Mouse (Mus musculus): ENCODE results near the gene Fam169a.

Fam169a gene

DNA sequence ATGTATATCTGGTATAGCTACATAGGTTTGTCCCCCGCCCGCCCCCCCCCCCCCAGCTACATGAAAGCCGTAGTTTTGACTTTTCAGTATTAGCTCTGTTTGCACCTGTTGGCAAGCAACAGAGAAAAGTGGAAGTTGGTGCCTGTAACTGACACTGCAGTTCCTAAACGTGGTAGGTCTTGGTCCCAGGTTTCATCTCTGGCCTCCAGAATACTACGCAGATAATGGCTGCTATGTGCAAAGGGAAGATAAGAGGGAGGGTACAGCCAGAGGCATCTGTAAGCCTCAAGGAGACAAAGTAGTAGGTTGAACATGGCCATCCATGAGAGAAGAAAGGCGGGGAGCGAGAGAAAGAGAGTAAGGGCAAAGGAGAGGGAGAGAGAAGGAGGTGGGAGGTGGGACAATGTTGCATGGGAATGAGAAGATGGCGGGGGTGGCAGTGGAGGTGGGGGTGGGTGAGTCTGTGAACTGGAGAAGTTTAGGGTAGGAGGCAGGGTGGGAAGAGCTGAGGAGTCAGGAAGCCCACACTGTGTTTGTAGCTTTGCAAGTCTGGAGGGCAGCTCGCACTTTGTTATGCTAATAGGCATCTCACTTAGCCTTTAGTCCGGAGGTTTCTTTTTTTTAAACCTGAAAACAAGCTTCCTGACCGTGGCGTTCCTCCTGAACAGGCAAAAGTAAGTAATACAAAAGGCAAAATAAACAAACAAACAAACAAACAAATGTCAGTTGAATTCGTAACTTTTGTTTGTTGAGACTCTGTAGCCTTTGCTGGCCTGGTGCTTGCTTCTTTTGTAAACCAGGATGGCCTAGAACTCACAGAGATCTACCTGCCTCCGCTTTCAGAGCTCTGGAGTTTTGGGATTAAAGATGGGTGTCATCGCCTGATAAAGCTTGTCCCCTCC lies at the start of gene Fam169a:
TSS of gene Fam169a (plus strand) at position 638 of the 902 bp plus-strand sequence.
- no peak for DNase-seq (ENCODE audit: low spot score in 2 of 2)

DNA sequence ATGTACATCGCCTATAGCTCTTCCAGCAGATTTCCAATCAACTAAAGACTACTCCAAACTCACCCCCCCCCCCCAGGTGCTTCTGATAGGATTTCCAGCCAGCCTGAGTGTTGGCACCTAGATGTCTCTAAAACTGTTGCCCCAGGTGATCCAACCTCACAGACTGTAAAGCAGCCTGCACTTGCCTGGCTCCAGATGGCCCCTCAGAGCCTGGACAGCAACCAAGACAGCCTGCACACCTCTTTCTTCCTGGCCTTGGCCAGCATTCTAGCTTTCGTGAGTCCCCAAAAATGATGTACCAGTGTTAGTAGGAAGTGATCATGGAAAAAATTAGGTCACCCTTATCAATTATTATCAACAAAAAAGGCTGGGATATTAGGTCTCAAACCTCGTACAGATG lies 49.4 kb upstream of the Fam169a start:
- no peak for DNase-seq (ENCODE audit: low spot score in 2 of 2)

DNA sequence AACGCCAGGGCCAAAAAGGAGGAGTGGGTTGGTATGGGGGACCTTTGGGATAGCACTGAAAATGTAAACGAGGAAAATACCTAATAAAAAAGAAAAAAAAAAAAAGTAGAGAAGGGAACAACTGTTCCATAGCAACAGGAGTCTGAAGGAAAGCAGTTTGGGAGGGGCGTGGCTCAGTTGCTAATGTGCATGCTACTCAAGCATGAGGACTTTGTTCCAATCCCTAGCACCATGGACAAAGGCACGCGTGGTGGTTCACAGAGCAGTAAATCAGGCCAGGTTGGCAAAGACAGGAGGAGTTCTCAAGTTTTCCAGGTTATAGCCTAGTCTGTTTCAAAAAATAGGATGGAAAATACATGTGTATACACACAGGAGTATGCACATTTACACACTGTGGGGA lies 47.0 kb upstream of the Fam169a start:
- DNase-seq (ENCODE audit: low spot score in 2 of 2) = no peak

DNA sequence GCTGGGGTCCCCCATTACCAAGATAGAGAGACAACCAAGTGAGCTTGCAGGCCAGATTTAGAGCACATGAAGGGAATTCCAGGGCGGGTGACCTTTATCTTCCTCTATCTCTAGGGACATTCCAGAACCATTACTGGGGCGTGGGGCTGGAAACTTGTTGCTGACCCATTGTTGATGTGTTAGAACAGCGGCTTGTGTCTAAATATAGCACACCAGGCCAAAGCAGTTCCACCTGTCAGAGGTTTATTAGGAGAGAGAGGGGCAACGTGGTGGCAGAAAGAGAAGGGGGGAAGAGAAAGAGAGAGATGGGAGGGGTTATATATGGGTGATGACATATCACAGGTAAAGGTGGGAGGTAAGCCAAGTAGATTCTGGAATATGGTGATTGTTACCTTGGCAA lies 45.2 kb upstream of the Fam169a start:
- DNase-seq (ENCODE audit: low spot score in 2 of 2) = no peak

DNA sequence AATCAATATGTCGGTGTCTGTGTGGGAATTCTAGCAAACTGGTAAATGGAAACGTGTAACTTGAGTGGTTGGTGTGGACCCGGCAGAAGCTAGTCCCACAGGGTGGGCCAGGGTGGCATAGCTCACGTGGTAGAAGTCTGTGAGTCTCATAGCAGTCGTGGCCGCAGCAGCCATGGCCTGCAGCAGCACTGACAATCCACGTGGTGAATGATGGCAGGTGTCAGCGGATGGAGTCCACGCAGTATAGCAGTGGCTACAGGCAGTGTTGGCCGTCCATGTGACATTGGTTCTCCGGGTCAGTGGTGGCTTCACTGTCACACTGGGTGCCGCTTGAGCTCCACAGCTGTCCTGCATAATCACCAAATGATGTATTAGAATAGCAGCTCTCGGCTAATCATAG lies 37.0 kb upstream of the Fam169a start:
- DNase-seq (ENCODE audit: low spot score in 2 of 2) = no peak

DNA sequence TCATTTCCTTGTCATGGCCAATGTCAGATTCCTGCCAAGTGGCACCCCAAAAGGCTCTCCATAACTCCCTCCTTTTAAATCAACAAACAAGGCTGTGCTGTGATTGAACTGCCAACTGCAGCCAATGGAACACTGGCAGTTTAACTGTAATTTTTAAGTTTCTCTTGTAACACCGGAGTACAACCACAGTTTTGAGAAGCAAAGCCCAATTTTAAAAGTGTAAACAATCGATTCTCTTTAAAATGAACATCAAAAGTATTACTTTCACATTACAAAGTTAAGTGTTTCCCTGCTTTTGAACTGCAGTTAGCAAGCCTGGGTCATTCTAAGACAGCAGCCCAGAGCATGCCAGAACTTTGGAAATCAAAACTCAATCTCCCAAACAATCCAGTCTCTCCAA lies 32.8 kb upstream of the Fam169a start, which contains the start of gene 1700029F12Rik:
TSS of gene 1700029F12Rik (minus strand) at position 101 of the 400 bp plus-strand sequence.
- no peak for DNase-seq (ENCODE audit: low spot score in 2 of 2)

DNA sequence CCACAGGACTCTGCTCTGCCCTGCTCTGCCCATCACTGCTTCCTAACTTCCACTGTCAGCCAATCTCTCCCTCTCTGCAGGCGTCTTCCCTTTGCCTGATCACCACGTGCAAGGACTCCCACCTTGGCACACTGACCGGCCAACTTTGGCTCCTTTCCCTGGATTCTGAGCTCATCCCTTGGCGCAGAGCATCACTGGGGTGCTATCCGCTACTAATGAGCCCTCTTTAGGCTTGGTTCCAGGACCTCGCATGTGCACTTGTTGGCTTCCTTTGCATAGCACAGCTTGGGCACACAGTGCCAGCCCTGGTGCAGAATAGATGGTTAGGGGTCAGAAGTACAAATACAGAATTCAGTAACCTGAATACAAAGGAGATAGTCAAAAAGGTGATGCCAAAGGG lies 15.9 kb upstream of the Fam169a start:
- DNase-seq (ENCODE audit: low spot score in 2 of 2) = no peak

DNA sequence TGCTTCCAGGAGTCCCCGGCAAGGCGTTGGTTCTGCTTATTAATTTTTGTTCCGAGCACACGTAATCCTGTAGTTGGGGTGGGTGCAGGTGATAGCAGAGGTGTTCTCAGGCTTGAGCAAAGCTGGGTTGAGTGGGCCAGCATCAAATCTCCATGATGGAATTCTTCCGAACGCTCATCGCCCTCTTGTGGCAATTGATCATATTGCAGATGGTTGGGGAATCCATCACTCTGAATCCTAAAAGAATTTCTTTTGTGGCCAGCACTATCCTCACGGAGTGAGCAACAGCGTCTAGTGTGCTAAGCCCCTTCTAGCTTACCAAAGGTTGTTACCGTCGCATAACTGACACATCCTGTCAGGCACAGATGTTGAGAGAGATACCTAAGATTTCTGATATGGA lies 14.4 kb upstream of the Fam169a start:
- peak; percentile 23 to 69 for DNase-seq (ENCODE audit: low spot score in 2 of 2)

DNA sequence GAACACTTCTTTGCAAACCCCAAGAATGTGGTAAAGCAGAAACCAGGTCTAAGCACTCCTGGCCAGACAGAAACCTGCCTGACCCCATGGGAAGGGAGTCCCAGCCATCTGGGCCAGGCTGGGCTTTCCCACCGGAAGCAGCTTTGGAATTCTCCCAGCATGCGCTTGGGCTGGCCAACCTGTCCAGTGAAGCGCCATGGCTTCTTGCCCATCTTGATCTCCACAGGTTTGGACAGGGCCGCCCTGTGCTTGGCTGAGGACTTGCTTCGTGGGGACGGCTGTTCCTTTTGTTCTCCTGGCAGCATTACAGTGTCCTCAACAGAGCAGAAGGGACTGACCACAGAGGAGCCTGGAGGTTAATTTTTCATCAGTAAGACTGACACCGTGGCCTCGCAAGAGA lies 13.2 kb upstream of the Fam169a start:
- DNase-seq (ENCODE audit: low spot score in 2 of 2) = no peak

DNA sequence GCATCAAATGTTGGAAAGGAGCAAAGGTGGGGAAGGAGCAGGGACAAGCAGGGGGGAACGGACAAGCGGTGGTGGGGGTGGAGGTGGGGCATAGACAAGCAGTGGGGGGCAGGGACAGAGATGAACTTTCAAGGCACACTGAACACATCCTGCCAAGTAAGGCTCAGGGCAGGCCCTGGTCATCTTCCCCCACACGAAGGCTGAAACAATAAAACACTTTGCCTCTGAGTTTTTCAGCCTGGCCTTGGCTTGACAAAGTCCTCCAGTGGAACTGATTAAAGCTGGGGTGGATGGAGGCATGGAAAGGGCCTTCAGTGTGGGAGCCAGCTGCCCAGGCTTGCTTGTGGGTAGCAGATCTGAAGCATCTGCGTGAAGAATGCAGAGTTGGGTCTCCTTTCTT lies 9.3 kb upstream of the Fam169a start:
- DNase-seq (ENCODE audit: low spot score in 2 of 2) = no peak

DNA sequence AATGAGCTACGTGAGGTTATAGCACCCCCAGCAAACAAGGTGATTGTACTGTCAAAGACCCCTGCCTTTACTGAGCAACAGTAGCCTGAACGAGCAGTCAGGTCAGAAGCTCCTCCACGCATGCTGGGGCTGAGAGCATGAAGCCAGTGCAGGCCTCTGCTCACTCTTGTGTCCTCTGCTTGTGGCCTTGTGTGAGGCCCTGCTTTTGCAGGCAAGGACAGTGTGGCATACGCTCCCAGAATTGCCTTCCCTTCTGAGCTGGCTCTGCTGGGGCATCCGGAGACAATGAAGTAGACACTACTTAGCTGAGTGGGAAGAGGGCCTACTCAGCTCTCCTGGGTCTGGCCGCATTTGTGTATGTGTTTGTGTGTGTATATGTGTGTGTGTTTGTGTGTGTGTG lies 7.3 kb upstream of the Fam169a start:
- no peak for DNase-seq (ENCODE audit: low spot score in 2 of 2)

DNA sequence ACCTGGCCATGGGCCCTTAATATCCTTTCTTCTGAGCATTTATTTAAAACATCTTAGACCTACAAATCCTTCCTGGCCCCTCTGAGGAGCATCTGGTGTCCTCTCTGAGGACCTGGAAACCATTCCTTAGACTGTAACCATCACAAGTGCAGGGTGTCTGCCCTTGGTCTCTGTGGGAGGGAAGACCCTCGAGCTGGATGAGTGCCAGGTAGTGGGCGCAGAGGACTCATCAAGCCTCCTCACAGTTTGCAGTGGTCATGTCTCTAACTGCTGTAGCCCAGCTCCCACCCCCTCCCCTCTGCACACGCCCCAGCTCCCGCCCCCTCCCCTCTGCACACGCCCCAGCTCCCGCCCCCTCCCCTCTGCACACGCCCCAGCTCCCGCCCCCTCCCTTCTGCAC lies 6.8 kb upstream of the Fam169a start:
- DNase-seq (ENCODE audit: low spot score in 2 of 2) = no peak

DNA sequence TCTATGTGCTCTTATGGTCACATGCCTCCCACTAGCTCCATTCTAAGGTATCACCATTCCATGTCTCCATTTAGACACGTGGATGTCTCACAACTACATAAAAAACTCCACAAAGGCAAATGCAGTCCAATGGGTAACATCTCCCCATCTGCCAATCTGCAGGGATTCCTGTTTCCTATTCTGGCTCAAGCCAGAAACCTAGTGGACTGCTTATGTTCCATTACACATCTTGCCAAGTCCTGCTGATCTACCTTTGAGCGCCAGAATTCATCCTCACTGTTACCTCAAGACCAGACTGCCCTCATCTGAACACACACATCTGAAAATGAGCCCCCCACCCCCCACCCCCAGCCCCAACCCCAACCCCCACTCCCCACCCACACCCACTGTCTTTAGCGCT lies 4.9 kb upstream of the Fam169a start:
- no peak for DNase-seq (ENCODE audit: low spot score in 2 of 2)

DNA sequence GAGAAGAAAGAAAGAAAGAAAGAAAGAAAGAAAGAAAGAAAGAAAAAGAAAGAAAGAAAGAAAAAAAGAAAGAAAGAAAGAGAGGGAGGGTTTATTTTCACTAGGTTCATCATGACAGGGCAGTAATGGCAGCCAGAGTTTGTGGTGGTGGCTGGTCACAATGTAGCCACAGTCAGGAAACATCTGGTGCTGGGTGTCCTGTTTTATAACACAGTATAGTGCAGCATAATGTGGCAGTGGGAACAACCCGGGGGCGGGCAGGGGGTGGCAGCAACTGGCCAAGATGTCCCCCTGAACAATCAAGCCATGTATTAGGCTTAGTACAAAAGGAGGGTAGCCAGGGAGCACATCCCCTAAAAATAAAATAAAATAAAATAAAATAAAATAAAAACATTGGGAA lies 3.7 kb upstream of the Fam169a start:
- DNase-seq (ENCODE audit: low spot score in 2 of 2) = no peak

DNA sequence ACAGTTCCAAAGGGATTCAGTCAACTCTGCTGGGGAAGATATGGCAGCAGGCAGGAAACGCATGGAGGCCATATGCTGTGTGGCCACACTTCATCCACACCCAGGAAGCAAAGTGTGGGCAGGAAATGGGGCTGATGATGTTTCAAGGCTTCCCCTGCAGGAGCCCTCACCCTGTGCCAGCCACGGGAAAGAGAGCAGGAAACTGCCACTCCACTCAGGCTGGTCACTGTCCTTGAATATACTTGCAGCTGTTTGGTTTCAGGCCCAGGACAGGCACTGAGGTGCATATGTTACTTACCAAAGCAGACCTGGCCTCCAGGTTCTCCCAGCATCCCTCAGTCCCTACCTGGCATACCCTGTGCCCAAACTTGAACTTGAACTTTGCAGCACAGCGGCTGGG lies 2.7 kb upstream of the Fam169a start:
- DNase-seq (ENCODE audit: low spot score in 2 of 2) = no peak

DNA sequence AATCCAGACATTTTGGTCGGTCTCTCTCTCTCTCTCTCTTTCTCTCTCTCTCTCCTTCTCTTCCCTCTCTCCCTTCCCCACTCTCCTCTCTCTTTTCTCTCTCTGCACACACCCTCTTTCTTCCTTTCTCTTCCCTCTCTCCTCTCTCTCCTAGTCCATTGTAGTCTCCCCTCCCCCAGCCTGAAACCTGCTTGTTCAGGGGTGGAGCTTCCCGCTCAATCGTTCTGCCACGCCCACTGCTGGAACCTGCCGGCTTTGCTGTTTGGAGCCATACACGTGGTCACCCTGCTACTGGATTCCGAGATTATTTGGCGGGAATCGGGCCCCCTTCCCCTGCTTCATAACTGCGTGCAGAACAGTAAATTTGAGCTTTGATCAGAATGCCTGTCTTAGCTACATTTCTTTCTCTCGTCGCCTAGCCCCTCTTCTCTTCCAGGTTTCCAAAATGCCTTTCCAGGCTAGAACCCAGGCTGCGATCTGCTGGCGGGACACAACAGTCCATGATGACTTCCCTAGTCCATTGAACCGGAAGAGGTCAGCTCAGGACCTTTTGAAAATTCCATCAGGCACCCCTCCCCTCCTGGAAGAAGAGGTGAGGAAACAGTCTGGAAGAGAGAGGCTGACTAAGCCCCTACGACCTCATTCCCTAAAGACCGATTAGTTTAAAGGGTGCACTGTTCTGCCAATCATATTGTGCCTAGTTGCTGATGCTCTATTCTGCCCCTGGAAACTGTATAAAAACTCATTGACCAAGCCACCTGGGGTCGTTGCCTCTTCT lies 2.1 kb upstream of the Fam169a start:
- DNase-seq (ENCODE audit: low spot score in 2 of 2) = peak in 1 of 2 experiments; percentile 24

DNA sequence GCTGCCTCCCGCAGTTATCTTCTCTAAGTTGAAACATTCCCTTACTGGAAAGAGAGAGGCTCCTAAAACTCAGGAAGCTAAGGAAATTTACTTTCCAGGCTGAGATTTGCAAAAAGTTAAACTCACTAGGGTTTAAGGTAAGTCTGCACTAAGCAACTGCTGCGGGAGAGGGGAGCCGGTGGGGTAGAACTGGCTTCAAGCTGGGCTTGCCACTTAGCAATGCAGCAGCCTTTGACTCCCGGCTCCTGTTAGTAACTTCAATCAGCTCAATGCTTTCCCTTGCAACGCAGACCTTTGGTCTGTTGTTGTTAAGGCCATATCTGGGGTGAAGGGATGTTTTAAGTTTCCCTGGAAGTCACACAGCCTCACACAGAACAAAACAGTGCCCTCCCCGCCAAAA lies 605 bp downstream of the Fam169a start:
- no peak for DNase-seq (ENCODE audit: low spot score in 2 of 2)

DNA sequence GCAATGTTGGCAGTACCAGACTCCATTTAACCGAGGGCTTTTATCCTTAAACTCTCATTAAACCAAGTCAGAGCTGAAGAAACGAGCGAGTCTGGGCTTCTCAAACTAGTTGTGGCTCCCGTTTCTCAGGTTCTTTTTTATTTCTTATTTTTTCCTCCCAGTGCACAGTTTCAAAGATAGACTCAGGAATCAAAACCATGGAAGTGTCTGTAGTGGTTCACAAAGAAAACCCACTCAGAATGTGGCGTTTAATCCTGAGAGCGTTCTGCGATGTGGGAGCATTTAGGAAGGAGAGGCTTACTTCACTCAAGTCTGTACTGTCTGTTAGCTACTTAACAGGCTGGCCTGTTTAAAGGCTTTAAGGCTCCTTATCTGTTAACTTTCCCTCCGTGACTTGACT lies 1.1 kb downstream of the Fam169a start:
- no peak for DNase-seq (ENCODE audit: low spot score in 2 of 2)

DNA sequence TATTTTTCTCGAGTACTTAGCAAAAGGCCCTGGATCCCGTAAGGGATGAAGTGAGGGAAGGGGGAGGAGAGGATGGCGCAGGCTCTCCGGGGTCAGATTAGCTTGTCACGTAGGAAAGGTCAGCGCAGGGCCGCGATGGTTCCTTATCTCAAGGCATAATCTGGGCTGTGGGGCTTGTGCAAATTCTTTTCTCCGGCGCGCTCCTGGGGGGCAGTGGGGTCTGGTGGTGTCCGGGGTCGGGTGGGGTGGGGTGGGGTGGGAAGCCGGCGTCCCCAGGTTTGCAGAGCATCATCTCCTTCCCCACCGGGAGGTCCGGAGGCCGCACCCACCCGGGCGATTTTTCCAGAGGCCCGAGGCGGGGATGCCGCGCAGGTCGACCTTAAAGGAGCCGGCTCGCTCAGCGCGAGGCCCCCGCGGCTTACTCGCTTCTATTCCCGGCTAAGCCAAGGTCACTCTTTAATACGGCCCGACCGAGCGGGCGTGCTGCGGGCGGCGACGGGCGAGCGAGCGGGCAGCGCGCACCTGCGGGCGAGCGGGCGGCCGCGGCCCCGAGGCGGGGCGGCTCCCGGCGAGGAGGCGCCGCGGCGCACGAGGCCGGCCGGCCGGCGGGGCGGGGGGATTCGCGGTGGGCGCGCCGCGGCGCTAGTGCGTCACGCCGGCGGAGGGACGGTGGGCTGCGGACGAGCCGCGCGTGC lies 4.0 kb downstream of the Fam169a start:
- DNase-seq (ENCODE audit: low spot score in 2 of 2) = no peak

DNA sequence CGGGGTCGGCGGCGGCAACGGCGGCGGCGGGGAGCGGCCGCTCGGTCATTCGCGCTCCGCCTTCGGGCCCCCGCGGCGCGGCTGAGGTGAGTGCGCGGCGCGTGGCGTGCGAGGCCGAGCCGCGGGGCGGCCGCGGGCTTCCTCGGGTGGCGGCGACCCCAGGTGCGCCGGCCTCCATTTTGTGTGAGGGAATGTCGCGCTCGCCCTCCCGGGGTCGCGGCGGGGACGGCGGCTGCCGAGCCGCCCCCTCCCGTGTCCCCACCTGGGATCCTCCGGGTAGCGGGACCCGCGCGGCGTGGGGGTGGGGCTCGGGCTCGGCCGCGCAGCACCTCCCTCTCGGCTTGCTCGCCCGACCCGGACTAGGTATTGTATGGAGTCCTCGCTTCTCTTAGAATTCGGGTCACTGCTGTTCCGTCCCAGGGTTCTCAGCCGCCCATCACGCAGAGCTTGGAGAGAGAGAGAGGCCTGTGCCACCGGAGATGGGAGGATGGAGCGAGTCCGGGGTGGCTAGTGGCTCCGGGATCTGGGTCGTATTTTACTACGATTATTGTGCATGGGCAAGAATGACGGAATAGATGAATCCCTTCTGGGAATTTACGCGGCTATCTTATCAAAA lies 4.6 kb downstream of the Fam169a start:
- no peak for DNase-seq (ENCODE audit: low spot score in 2 of 2)

DNA sequence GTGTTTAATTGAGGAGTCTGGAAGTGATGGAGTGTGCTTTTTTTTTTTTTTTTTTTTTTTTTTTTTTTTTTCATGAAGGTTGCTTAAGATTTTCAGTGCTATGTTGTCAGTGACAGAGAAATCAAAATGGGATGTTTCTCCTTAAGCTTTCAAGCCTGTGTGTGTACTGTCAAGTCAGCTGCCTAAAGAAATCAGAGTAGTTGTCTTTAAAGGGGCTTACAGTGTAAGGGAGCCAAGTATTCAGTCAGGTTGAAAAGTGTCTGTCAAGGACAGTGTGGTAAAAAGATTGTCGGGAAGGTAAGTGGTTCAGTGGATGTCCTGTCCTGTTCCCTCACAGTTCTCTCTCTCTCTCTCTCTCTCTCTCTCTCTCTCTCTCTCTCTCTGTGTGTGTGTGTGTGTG lies 6.4 kb downstream of the Fam169a start:
- no peak for DNase-seq (ENCODE audit: low spot score in 2 of 2)

DNA sequence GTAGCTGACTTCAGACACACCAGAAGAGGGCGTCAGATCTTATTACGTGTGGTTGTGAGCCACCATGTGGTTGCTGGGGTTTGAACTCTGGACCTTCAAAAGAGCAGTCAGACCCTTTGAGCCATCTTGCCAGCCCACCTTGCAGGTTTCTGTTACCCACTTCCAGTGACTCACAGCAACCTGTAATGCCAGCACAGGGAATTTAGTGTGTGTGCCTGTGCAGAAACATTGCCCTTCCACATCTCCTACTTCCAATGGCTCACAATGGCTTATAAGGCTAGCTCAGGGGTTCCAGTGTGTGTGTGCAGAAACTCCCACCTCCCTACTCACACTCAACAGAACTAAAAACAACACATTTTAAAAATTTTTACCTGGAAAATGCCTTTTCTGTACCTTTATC lies 10.5 kb downstream of the Fam169a start:
- no peak for DNase-seq (ENCODE audit: low spot score in 2 of 2)
